Mouse (Mus musculus) C2C12 (cell line): ENCODE data around the gene Gm11541. TPM values are rescaled to one million over a fixed set of nuclear protein-coding genes. Genes with fewer than 3 reads are reported as not detected.
A peak's percentile ranks its signal among the peaks of the same experiment; 100 is the strongest.

ENCODE experiments used
- H3K27me3 ChIP-seq: one replicate; pipeline ENCODE4 v1.6.1; 2011; ENCODE audit not compliant: control insufficient read depth, insufficient read depth, insufficient read length
- H3K36me3 ChIP-seq: one replicate; pipeline ENCODE4 v1.6.1; 2011; ENCODE audit not compliant: control insufficient read depth, insufficient read depth
- H3K4me3 ChIP-seq: one replicate; pipeline ENCODE4 v1.5.1; 2011; ENCODE audit warnings: mild to moderate bottlenecking, control low read depth; ENCODE audit not compliant: poor library complexity, insufficient read depth, severe bottlenecking
- H3K79me2 ChIP-seq: one replicate; pipeline ENCODE4 v1.6.1; 2011; ENCODE audit not compliant: control insufficient read depth, insufficient read depth
- H3K79me3 ChIP-seq: one replicate; pipeline ENCODE4 v1.6.1; 2011; ENCODE audit warnings: low read depth, control low read depth
- H3ac ChIP-seq: one replicate; pipeline ENCODE3; 2011; ENCODE audit warnings: low read depth; ENCODE audit not compliant: control insufficient read depth, insufficient read length
- CEBPB ChIP-seq: IDR thresholded peaks from one replicate; pipeline ENCODE4 v1.6.1; 2011; ENCODE audit warnings: low read depth, mild to moderate bottlenecking, control low read depth, moderate library complexity
- CTCF ChIP-seq: IDR thresholded peaks from one replicate; pipeline ENCODE4 v1.5.1; 2011; ENCODE audit not compliant: control insufficient read depth, insufficient read depth, insufficient read length
- FOSL1 ChIP-seq: IDR thresholded peaks from one replicate; pipeline ENCODE4 v1.8.0; 2011; ENCODE audit warnings: mild to moderate bottlenecking, low read length; ENCODE audit not compliant: poor library complexity, insufficient read depth, severe bottlenecking
- MAX ChIP-seq: IDR thresholded peaks from one replicate; pipeline ENCODE4 v1.6.1; 2011; ENCODE audit warnings: mild to moderate bottlenecking, control low read depth
- MYOD1 ChIP-seq: IDR thresholded peaks from one replicate; pipeline ENCODE4 v1.6.1; 2011; ENCODE audit warnings: low read depth; ENCODE audit not compliant: control insufficient read depth, insufficient read length
- MYOG ChIP-seq: IDR thresholded peaks from one replicate; pipeline ENCODE4 v1.6.1; 2011; ENCODE audit not compliant: control insufficient read depth, insufficient read length; ENCODE audit errors: extremely low read depth
- USF1 ChIP-seq: IDR thresholded peaks from one replicate; pipeline ENCODE4 v1.6.1; 2011; ENCODE audit warnings: low read depth, mild to moderate bottlenecking, control low read depth, moderate library complexity
- polyA plus RNA-seq: library from polyadenylated mRNA; unstranded; fragments of >200 nt; fragmentation: generic; extraction: Trizol; gene quantifications from one replicate; pipeline ENCODE4 v1.2.1, GENCODE M21; 2012; ENCODE audit warnings: missing spikeins

Gene Gm11541
- polyA plus RNA-seq, 1 experiment, result not detected

- Histone ChIP-seq H3K27me3 (no peaks in the 10 kb centered on the region), H3ac (no peak overlapping the region), H3K4me3 (no peak overlapping the region), H3K79me3 (no peaks in the 10 kb centered on the region), H3K36me3 (no peaks in the 10 kb centered on the region), H3K79me2 (no peaks in the 10 kb centered on the region)
- TF ChIP-seq MAX, result no peak
- TF ChIP-seq CEBPB, result no peak
- TF ChIP-seq CTCF, result no peak
- no peak for TF ChIP-seq MYOD1
- no peak for TF ChIP-seq USF1
- no peak for TF ChIP-seq FOSL1
- TF ChIP-seq MYOG, result no peak
Observed at GRCm38 (mm10) chr11:94687178-94687577, 17.1 kb downstream of the Gm11541 start.

- Histone ChIP-seq H3K79me2 (no peaks in the 10 kb centered on the region), H3K27me3 (no peaks in the 10 kb centered on the region), H3ac (no peak overlapping the region), H3K79me3 (no peaks in the 10 kb centered on the region), H3K36me3 (no peaks in the 10 kb centered on the region), H3K4me3 (no peak overlapping the region)
- TF ChIP-seq MYOD1, result no peak
- no peak for TF ChIP-seq CTCF
- TF ChIP-seq MYOG, result no peak
- TF ChIP-seq MAX, result no peak
- TF ChIP-seq CEBPB, result no peak
- TF ChIP-seq FOSL1, result no peak
- TF ChIP-seq USF1, result no peak
Observed at GRCm38 (mm10) chr11:94682427-94682826, 21.9 kb downstream of the Gm11541 start.

- Histone ChIP-seq H3K79me2 (peaks cover 5% of the 10 kb centered on the region), H3K4me3 (no peak overlapping the region), H3K79me3 (no peaks in the 10 kb centered on the region), H3ac (no peak overlapping the region), H3K36me3 (no peaks in the 10 kb centered on the region), H3K27me3 (no peaks in the 10 kb centered on the region)
- no peak for TF ChIP-seq MAX
- no peak for TF ChIP-seq USF1
- TF ChIP-seq CTCF, result no peak
- no peak for TF ChIP-seq MYOD1
- no peak for TF ChIP-seq FOSL1
- no peak for TF ChIP-seq CEBPB
- TF ChIP-seq MYOG, result no peak
Observed at GRCm38 (mm10) chr11:94681640-94682039, 22.7 kb downstream of the Gm11541 start.

GRCm38 (mm10) chr11:94680639-94681038, 23.7 kb downstream of the Gm11541 start:
- Histone ChIP-seq H3ac (no peak overlapping the region), H3K79me2 (peaks cover 13% of the 10 kb centered on the region), H3K79me3 (peaks cover 2% of the 10 kb centered on the region), H3K4me3 (no peak overlapping the region), H3K27me3 (no peaks in the 10 kb centered on the region), H3K36me3 (no peaks in the 10 kb centered on the region)
- TF ChIP-seq CEBPB (no peak), FOSL1 (no peak), MYOD1 (no peak), MYOG (no peak), USF1 (no peak), MAX (no peak), CTCF (no peak)

GRCm38 (mm10) chr11:94677607-94678145, 26.6 kb downstream of the Gm11541 start:
- TF ChIP-seq FOSL1 (no peak), USF1 (no peak), MYOD1 (no peak), MAX (no peak), CTCF (no peak), MYOG (no peak)
- Histone ChIP-seq H3K4me3 (peak overlapping the region; percentile 59), H3K79me2 (peaks cover 25% of the 10 kb centered on the region), H3K36me3 (no peaks in the 10 kb centered on the region), H3ac (no peak overlapping the region), H3K79me3 (peaks cover 6% of the 10 kb centered on the region), H3K27me3 (no peaks in the 10 kb centered on the region)

GRCm38 (mm10) chr11:94676754-94677606, 27.3 kb downstream of the Gm11541 start, which contains the start of gene Xylt2:
Gene Xylt2, minus strand, starts transcription at chr11:94677515.
- peak within 1 kb of the TSS; percentile 100 for H3ac ChIP-seq
- peaks cover 25% of the 10 kb centered on the region for H3K79me2 ChIP-seq
- TF ChIP-seq MAX (no peak), CTCF (no peak), USF1 (no peak), MYOG (no peak), MYOD1 (no peak), FOSL1 (no peak), CEBPB (no peak)
- H3K36me3 ChIP-seq, result no peaks in the 10 kb centered on the region
- peaks cover 6% of the 10 kb centered on the region for H3K79me3 ChIP-seq
- no peaks in the 10 kb centered on the region for H3K27me3 ChIP-seq
- peak within 1 kb of the TSS; percentile 59 for H3K4me3 ChIP-seq
